Mouse (Mus musculus) heart, adult 2 months (tissue): Measurements from ENCODE around the gene Enpep.

Source experiments
- CTCF ChIP-seq: fragments of 200-600 bp; IDR thresholded peaks from 2 replicates; pipeline ENCODE4 v1.8.1; 2022; ENCODE audit warnings: antibody characterized with exemption, mild to moderate bottlenecking, moderate library complexity
- EP300 ChIP-seq: fragments of 200-500 bp; IDR thresholded peaks from 2 replicates; pipeline ENCODE4 v1.6.1; 2011; ENCODE audit warnings: low read depth, low read length, control low read depth; ENCODE audit not compliant: insufficient read depth
- POLR2A ChIP-seq: fragments of 200-500 bp; IDR thresholded peaks from 2 replicates; pipeline ENCODE4 v1.6.1; 2011; ENCODE audit warnings: mild to moderate bottlenecking, low read depth, low read length, control low read depth; ENCODE audit not compliant: insufficient read depth

DNA sequence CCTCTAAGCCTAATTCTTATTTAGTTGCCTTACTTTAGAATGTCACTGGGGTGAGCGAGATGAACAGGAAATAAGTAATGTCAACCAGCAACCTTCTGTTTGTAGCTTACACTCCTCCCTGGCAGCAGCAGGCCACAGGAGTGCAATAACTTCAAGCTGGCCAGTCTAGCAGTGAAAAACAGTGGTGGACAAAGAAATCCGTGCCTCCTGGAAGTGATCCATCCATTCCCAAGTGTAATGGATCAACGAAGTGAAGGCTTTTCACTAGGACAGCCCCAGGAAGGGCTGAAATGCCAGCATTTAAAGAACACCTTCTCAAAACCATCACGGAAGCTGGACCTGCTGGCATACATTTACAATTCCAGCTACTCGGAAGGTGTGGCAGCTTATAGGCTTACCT, 48.2 kb downstream of the Enpep start:
- TF ChIP-seq CTCF (no peak), POLR2A (no peak), EP300 (no peak)
